Comparison of ENCODE assay signal across 28 mouse cellular contexts in genomic region chr2:134894776-134895175, GRCm38 (mm10).
"Had no signal": no experiment of that assay in that cellular context is flagged by ENCODE, and none has a peak within 500 bp of the region (broad histone marks: within the 10 kb centered on the region; RNA-seq: fewer than 3 reads in every experiment).

No protein-coding gene starts in this region.

- H3K36me3 ChIP-seq: heart, embryonic 10.5 days; heart, embryonic 12.5 days; hindbrain, embryonic 10.5 days; hindbrain, embryonic 12.5 days; intestine, embryonic 15.5 days; limb, embryonic 10.5 days; limb, embryonic 12.5 days; liver, embryonic 13.5 days; liver, embryonic 15.5 days had no signal

- H3K9me3 ChIP-seq: heart, embryonic 10.5 days; heart, embryonic 12.5 days; hindbrain, embryonic 10.5 days; hindbrain, embryonic 12.5 days; intestine, embryonic 15.5 days; limb, embryonic 10.5 days; limb, embryonic 12.5 days; liver, embryonic 13.5 days; liver, embryonic 15.5 days had no signal

- H3K4me2 ChIP-seq: heart, embryonic 12.5 days; hindbrain, embryonic 12.5 days; hindbrain, embryonic 14.5 days; intestine, embryonic 15.5 days; limb, embryonic 12.5 days; liver, embryonic 11.5 days; liver, embryonic 13.5 days; liver, embryonic 15.5 days had no signal

- ATAC-seq: hindbrain, embryonic 16.5 days; inflammation-experienced regulatory T-cells, adult 6 months; intestine, embryonic 15.5 days; intestine, postnatal 0 days; liver, postnatal 0 days had no signal

- H3K27ac ChIP-seq: gastrocnemius, adult 2 months; heart, embryonic 10.5 days; hindbrain, embryonic 10.5 days; hindbrain, embryonic 12.5 days; hindbrain, embryonic 14.5 days; intestine, embryonic 15.5 days; limb, embryonic 10.5 days; limb, embryonic 12.5 days; liver, embryonic 13.5 days; liver, embryonic 15.5 days had no signal

- H3K4me1 ChIP-seq: heart, embryonic 10.5 days; heart, embryonic 12.5 days; hindbrain, embryonic 10.5 days; hindbrain, embryonic 12.5 days; intestine, embryonic 15.5 days; limb, embryonic 12.5 days; liver, embryonic 13.5 days; liver, embryonic 15.5 days had no signal

- H3K9ac ChIP-seq: heart, embryonic 12.5 days; hindbrain, embryonic 12.5 days; hindbrain, embryonic 14.5 days; intestine, embryonic 15.5 days; limb, embryonic 12.5 days; liver, embryonic 13.5 days; liver, embryonic 15.5 days; liver, postnatal 0 days had no signal

- H3K4me3 ChIP-seq: gastrocnemius, adult 2 months; heart, embryonic 10.5 days; heart, embryonic 12.5 days; hindbrain, embryonic 10.5 days; hindbrain, embryonic 12.5 days; intestine, embryonic 15.5 days; limb, embryonic 10.5 days; limb, embryonic 12.5 days; liver, embryonic 13.5 days; liver, embryonic 15.5 days had no signal

- DNase-seq: gastrocnemius, adult 2 months; gastrocnemius, postnatal 10 days; gastrocnemius, postnatal 25 days; heart, adult 18-20 months; heart, postnatal 10 days; heart, postnatal 4 days; kidney, adult 18-20 months; kidney, adult 8-10 months; kidney, postnatal 10 days; kidney, postnatal 25 days; kidney, postnatal 4 days; layer of hippocampus, adult 9-11 months; liver; liver, embryonic 13.5 days; liver, postnatal 0 days had no signal

- H3K27me3 ChIP-seq: heart, embryonic 12.5 days; hindbrain, embryonic 12.5 days; intestine, embryonic 15.5 days; limb, embryonic 12.5 days; liver, embryonic 13.5 days; liver, embryonic 15.5 days had no signal
